Mouse (Mus musculus) kidney, adult 10 weeks (tissue): Measurements from ENCODE around the gene Ifnl3. TPM values are rescaled to one million over a fixed set of nuclear protein-coding genes. Genes with fewer than 3 reads are reported as not detected.

Experiments
- polyA plus RNA-seq: library from polyadenylated mRNA; stranded (reverse); fragments of 350-450 nt; fragmentation: Illumina TruSeq; extraction: RNeasy Lipid Tissue Mini Kit (QIAGEN cat#74804); gene quantifications from one replicate; pipeline ENCODE4 v1.2.3, GENCODE M21; 2014; ENCODE audit warnings: low read depth, low replicate concordance

Gene Ifnl3
- not detected for polyA plus RNA-seq

DNA sequence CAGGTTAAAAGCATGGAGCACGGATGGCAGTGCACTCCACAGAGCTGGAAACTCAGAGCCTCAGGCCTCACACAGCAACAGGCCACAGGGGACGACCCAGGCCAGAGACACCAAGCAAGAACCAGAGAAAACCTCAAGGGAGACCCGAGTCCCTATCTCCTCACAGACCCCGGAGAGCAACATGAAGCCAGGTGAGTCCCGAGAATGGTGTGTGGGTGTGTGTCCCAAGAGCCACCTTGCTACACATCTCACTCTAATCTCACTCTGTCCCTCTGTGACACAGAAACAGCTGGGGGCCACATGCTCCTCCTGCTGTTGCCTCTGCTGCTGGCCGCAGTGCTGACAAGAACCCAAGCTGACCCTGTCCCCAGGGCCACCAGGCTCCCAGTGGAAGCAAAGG, at the start of gene Ifnl3:
Gene Ifnl3 (plus strand): TSS at position 301 of the 400 bp plus-strand sequence.

DNA sequence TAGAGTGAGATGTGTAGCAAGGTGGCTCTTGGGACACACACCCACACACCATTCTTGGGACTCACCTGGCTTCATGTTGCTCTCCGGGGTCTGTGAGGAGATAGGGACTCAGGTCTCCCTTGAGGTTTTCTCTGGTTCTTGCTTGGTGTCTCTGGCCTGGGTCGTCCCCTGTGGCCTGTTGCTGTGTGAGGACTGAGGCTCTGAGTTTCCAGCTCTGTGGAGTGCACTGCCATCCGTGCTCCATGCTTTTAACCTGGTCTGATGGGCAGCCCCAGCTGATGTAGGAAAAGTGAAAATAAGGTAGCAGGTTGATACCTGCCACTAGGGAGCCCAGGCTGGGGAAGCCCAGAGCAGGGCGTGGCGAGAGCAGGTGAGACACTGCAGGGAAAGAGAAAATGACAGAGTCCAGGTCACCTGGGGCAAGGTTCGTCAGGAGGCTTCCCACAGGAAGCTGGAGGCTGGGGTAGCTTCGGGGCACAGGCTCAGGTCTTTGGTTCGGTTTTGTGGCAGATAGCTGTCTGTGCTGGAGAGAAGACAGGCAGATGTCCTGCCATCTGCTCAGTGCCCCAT, 12.1 kb upstream of the Ifnl3 start, which contains the start of gene Ifnl2:
Gene Ifnl2 (minus strand): TSS at position 51 of the 570 bp plus-strand sequence.

GRCm38 (mm10) chr7:28540526-28540925, 17.9 kb downstream of the Ifnl3 start, which contains the start of gene Sycn:
Sycn (plus strand) TSS chr7:28540885.

GRCm38 (mm10) chr7:28547154-28547553, 24.5 kb downstream of the Ifnl3 start, which contains the start of gene Nccrp1:
Nccrp1 (minus strand) TSS chr7:28547254.

Other genes starting within 250 kb of the Ifnl3 start
- 15.5 TPM for gene Eid2b, start 245.1 kb upstream of the Ifnl3 start, polyA plus RNA-seq
- gene Selenov, start 231.7 kb upstream of the Ifnl3 start, polyA plus RNA-seq = not detected
- gene Dll3, start 220.6 kb upstream of the Ifnl3 start, polyA plus RNA-seq = not detected
- 9.1 TPM for gene Timm50, start 210.8 kb upstream of the Ifnl3 start, polyA plus RNA-seq
- gene Supt5, start 184.1 kb upstream of the Ifnl3 start, polyA plus RNA-seq = 21.8 TPM
- gene Rps16, start 172.2 kb upstream of the Ifnl3 start, polyA plus RNA-seq = 90.5 TPM
- gene Plekhg2, start 150.2 kb upstream of the Ifnl3 start, polyA plus RNA-seq = 0.69 TPM
- gene Zfp36, start 142.6 kb upstream of the Ifnl3 start, polyA plus RNA-seq = 31.6 TPM
- gene Med29, start 130.1 kb upstream of the Ifnl3 start, polyA plus RNA-seq = 1.8 TPM
- gene Paf1, start 129.9 kb upstream of the Ifnl3 start, polyA plus RNA-seq = 45.1 TPM
- gene Gmfg, start 85.4 kb upstream of the Ifnl3 start, polyA plus RNA-seq = 5.2 TPM
- gene Lrfn1, start 70.9 kb upstream of the Ifnl3 start, polyA plus RNA-seq = 0.12 TPM
- gene Ifnl2, start 12.4 kb upstream of the Ifnl3 start, polyA plus RNA-seq = not detected
- not detected for gene Sycn, start 18.0 kb downstream of the Ifnl3 start, polyA plus RNA-seq
- 0.49 TPM for gene Nccrp1, start 24.4 kb downstream of the Ifnl3 start, polyA plus RNA-seq
- 8.9 TPM for gene Samd4b, start 75.3 kb downstream of the Ifnl3 start, polyA plus RNA-seq
- 1.2 TPM for gene Pak4, start 75.3 kb downstream of the Ifnl3 start, polyA plus RNA-seq
- gene Acp7, start 108.5 kb downstream of the Ifnl3 start, polyA plus RNA-seq = not detected
- not detected for gene Fbxo27, start 170.0 kb downstream of the Ifnl3 start, polyA plus RNA-seq
- 0.49 TPM for gene Fbxo17, start 194.0 kb downstream of the Ifnl3 start, polyA plus RNA-seq
- gene Mrps12, start 219.0 kb downstream of the Ifnl3 start, polyA plus RNA-seq = 28.9 TPM
- gene Sars2, start 219.2 kb downstream of the Ifnl3 start, polyA plus RNA-seq = 0.24 TPM
- not detected for gene Ccer2, start 233.3 kb downstream of the Ifnl3 start, polyA plus RNA-seq
- 20.8 TPM for gene Sirt2, start 243.9 kb downstream of the Ifnl3 start, polyA plus RNA-seq
- gene Nfkbib, start 244.7 kb downstream of the Ifnl3 start, polyA plus RNA-seq = not detected